10 mouse cellular contexts compared by ENCODE assay signal in genomic region chr2:31787029-31787428, GRCm38 (mm10). TPM values are rescaled to one million over a fixed set of nuclear protein-coding genes. Genes with fewer than 3 reads are reported as not detected.
DNase-seq lines count a peak whose midpoint lies in the region; ATAC-seq and TF ChIP-seq lines count a peak whose summit lies in the region.
"Had no signal": no experiment of that assay in that cellular context is flagged by ENCODE, and none has a peak within 500 bp of the region (broad histone marks: within the 10 kb centered on the region; RNA-seq: fewer than 3 reads in every experiment).

No protein-coding gene starts in this region.

- H3K27ac ChIP-seq in kidney, embryonic 16.5 days (ENCODE audit: low read length) = no peak overlapping the region
- no peak overlapping the region for H3K27ac ChIP-seq in bone marrow macrophage, adult 2 months (ENCODE audit: insufficient read depth, low read depth, low read length)
- H3K27ac ChIP-seq in embryonic fibroblast, embryonic 13.5 days (ENCODE audit: insufficient read depth, low read length) = no peak overlapping the region
- no peak overlapping the region for H3K27ac ChIP-seq in intestine, postnatal 0 days (ENCODE audit: low read depth, low read length)
- no peak overlapping the region for H3K27ac ChIP-seq in limb, embryonic 11.5 days (replicated peaks; ENCODE audit: low read depth, low read length)
- H3K27ac ChIP-seq: embryonic facial prominence, embryonic 15.5 days; neural tube, embryonic 12.5 days had no signal

- ATAC-seq in kidney, embryonic 16.5 days (ENCODE audit: low FRiP score, low TSS enrichment) = no peak
- ATAC-seq in intestine, postnatal 0 days = no peak
- no peak for ATAC-seq in limb, embryonic 11.5 days (ENCODE audit: insufficient number of reproducible peaks, low FRiP score, low TSS enrichment, low read depth)

- no peak overlapping the region for H3K4me2 ChIP-seq in kidney, embryonic 16.5 days (replicated peaks; ENCODE audit: low read depth, low read length)
- no peak overlapping the region for H3K4me2 ChIP-seq in intestine, postnatal 0 days (replicated peaks; ENCODE audit: low read depth)
- no peak overlapping the region for H3K4me2 ChIP-seq in limb, embryonic 11.5 days (ENCODE audit: low read depth, severe bottlenecking)
- H3K4me2 ChIP-seq: embryonic facial prominence, embryonic 15.5 days; neural tube, embryonic 12.5 days had no signal

- no peak overlapping the region for H3K9ac ChIP-seq in kidney, embryonic 16.5 days (replicated peaks; ENCODE audit: low read length)
- no peak overlapping the region for H3K9ac ChIP-seq in intestine, postnatal 0 days (ENCODE audit: low read depth, low read length)
- no peak overlapping the region for H3K9ac ChIP-seq in limb, embryonic 11.5 days (ENCODE audit: low read length)
- H3K9ac ChIP-seq: embryonic facial prominence, embryonic 15.5 days; neural tube, embryonic 12.5 days had no signal

- 16% methylated on average over 7 of the region's 7 CpGs for WGBS in kidney, embryonic 16.5 days
- WGBS in intestine, postnatal 0 days = 19% methylated on average over 7 of the region's 7 CpGs
- 24% methylated on average over 7 of the region's 7 CpGs for WGBS in limb, embryonic 11.5 days

- TF ChIP-seq POLR2A in bone marrow macrophage, adult 2 months (IDR thresholded peaks at IDR 0.05; ENCODE audit: borderline replicate concordance, low read depth, low read length) = no peak
- no peak for TF ChIP-seq POLR2A in embryonic fibroblast, embryonic 13.5 days (IDR thresholded peaks at IDR 0.05; ENCODE audit: low read depth, low read length)

- peak; percentile 86 for TF ChIP-seq CTCF in bone marrow macrophage, adult 2 months (IDR thresholded peaks at IDR 0.05; ENCODE audit: low read depth, low read length)
- peak; percentile 97 for TF ChIP-seq CTCF in embryonic fibroblast, embryonic 13.5 days (IDR thresholded peaks at IDR 0.05; ENCODE audit: borderline replicate concordance, insufficient read depth, low read length)
- peak; percentile 95 for TF ChIP-seq CTCF in intestine, postnatal 0 days (IDR thresholded peaks at IDR 0.05; ENCODE audit: low read depth)

- peak; percentile 52 for DNase-seq in kidney, adult 11 months
- peak; percentile 89 for DNase-seq in limb, embryonic 11.5 days (ENCODE audit: low spot score)
- peak; percentile 76 for DNase-seq in ovary, postnatal 36 days (ENCODE audit: low spot score)
- DNase-seq in thymus, postnatal 14 days = peak; percentile 85

- peaks cover 74% of the 10 kb centered on the region for H3K36me3 ChIP-seq in kidney, embryonic 16.5 days (ENCODE audit: insufficient read depth, low read length)
- peaks cover 78% of the 10 kb centered on the region for H3K36me3 ChIP-seq in intestine, postnatal 0 days (ENCODE audit: control insufficient read depth, insufficient read depth)
- peaks cover 33% of the 10 kb centered on the region; the same call in 1 of the 2 replicates for H3K36me3 ChIP-seq in limb, embryonic 11.5 days (ENCODE audit: control insufficient read depth, insufficient read depth, low read length)

- H3K27me3 ChIP-seq in kidney, embryonic 16.5 days (ENCODE audit: insufficient read depth, low read length) = no peaks in the 10 kb centered on the region
- no peaks in the 10 kb centered on the region for H3K27me3 ChIP-seq in intestine, postnatal 0 days (replicated peaks; ENCODE audit: control insufficient read depth, insufficient read depth, low read length)
- H3K27me3 ChIP-seq in limb, embryonic 11.5 days (ENCODE audit: control insufficient read depth, insufficient read depth, low read length) = no peaks in the 10 kb centered on the region
- H3K27me3 ChIP-seq: embryonic facial prominence, embryonic 15.5 days; neural tube, embryonic 12.5 days had no signal

- no peaks in the 10 kb centered on the region for H3K9me3 ChIP-seq in kidney, embryonic 16.5 days (ENCODE audit: low read length)
- no peaks in the 10 kb centered on the region for H3K9me3 ChIP-seq in intestine, postnatal 0 days (ENCODE audit: control insufficient read depth)
- H3K9me3 ChIP-seq in limb, embryonic 11.5 days (ENCODE audit: control insufficient read depth, low read length) = no peaks in the 10 kb centered on the region
- H3K9me3 ChIP-seq: embryonic facial prominence, embryonic 15.5 days; neural tube, embryonic 12.5 days had no signal

- no peaks in the 10 kb centered on the region for H3K4me1 ChIP-seq in kidney, embryonic 16.5 days (ENCODE audit: insufficient read depth, low read length)
- no peaks in the 10 kb centered on the region for H3K4me1 ChIP-seq in bone marrow macrophage, adult 2 months (ENCODE audit: control insufficient read depth, insufficient read depth, low read length)
- H3K4me1 ChIP-seq in embryonic fibroblast, embryonic 13.5 days (ENCODE audit: control insufficient read depth, insufficient read depth, low read length) = no peaks in the 10 kb centered on the region
- no peaks in the 10 kb centered on the region for H3K4me1 ChIP-seq in intestine, postnatal 0 days (replicated peaks; ENCODE audit: control insufficient read depth, insufficient read depth, low read length)
- H3K4me1 ChIP-seq in limb, embryonic 11.5 days (ENCODE audit: control insufficient read depth, insufficient read depth, low read length) = no peaks in the 10 kb centered on the region
- H3K4me1 ChIP-seq: neural tube, embryonic 12.5 days had no signal

- no peak overlapping the region for H3K4me3 ChIP-seq in kidney, embryonic 16.5 days (ENCODE audit: low read length)
- H3K4me3 ChIP-seq in bone marrow macrophage, adult 2 months (ENCODE audit: insufficient read depth, low read length) = no peak overlapping the region
- no peak overlapping the region for H3K4me3 ChIP-seq in embryonic fibroblast, embryonic 13.5 days (ENCODE audit: insufficient read depth, low read length)
- H3K4me3 ChIP-seq in intestine, postnatal 0 days (ENCODE audit: low read depth, low read length) = no peak overlapping the region
- no peak overlapping the region for H3K4me3 ChIP-seq in limb, embryonic 11.5 days (ENCODE audit: low read depth, low read length)
- H3K4me3 ChIP-seq: embryonic facial prominence, embryonic 15.5 days; neural tube, embryonic 12.5 days had no signal

RNA-seq across cellular contexts. Expression of gene Qrfp, which starts 23.4 kb away (rescaled TPM):
- 0.09 TPM in 1 of 2 replicates, not detected in the other for polyA plus RNA-seq in kidney, embryonic 16.5 days (2015; fragmentation: Nextera tagmentation; extraction: Ambion mirVana)
- polyA plus RNA-seq in bone marrow macrophage, adult 2 months (2012; ENCODE audit: insufficient read depth, insufficient read length, missing spikeins) = not detected in 2 replicates
- not detected in 2 replicates for polyA plus RNA-seq in embryonic fibroblast, embryonic 13.5 days (2011; ENCODE audit: insufficient read length, low read depth, missing spikeins)
- polyA plus RNA-seq in intestine, postnatal 0 days (2015; fragmentation: Nextera tagmentation; extraction: Ambion mirVana) = 0.12 and 0.18 TPM in 2 replicates
- 0.09 and 0.31 TPM in 2 replicates for polyA plus RNA-seq in limb, embryonic 11.5 days (2014; fragmentation: Nextera tagmentation; extraction: Ambion mirVana)

RNA-seq across cellular contexts. Expression of gene Fibcd1, which starts 58.8 kb away (rescaled TPM):
- polyA plus RNA-seq in kidney, embryonic 16.5 days (2015; fragmentation: Nextera tagmentation; extraction: Ambion mirVana) = 1.4 and 1.5 TPM in 2 replicates
- polyA plus RNA-seq in bone marrow macrophage, adult 2 months (2012; ENCODE audit: insufficient read depth, insufficient read length, missing spikeins) = not detected in 2 replicates
- polyA plus RNA-seq in embryonic fibroblast, embryonic 13.5 days (2011; ENCODE audit: insufficient read length, low read depth, missing spikeins) = 0.11 TPM in 1 of 2 replicates, not detected in the other
- polyA plus RNA-seq in intestine, postnatal 0 days (2015; fragmentation: Nextera tagmentation; extraction: Ambion mirVana) = 2.0 and 2.3 TPM in 2 replicates
- 0.03 TPM in 1 of 2 replicates, not detected in the other for polyA plus RNA-seq in limb, embryonic 11.5 days (2014; fragmentation: Nextera tagmentation; extraction: Ambion mirVana)
